Mouse (Mus musculus): Measurements from ENCODE around the gene Cfb.

DNA sequence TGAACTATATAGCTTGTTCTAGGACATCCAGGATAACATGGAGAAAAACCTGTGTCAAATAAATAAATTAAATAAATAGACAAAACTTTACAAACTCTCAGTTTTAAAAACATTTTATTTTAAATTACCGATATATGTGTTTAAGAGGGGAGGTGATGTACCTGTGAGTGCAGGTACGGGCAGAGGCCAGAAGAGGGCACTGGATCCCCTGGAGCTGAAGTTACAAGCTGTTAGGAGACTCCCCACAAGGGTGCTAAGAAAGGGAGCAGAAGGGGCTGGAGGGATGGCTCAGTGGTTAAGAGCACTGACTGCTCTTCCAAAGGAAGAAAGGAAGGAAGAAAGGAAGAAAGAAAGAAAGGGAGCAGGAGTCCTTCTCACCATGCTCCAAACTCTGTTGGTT lies 29.1 kb upstream of the Cfb start:
- no peak for TF ChIP-seq CTCF (IDR thresholded peaks at IDR 0.05; ENCODE audit: extremely low read depth, insufficient read depth, low read length)
- TF ChIP-seq POLR2A (IDR thresholded peaks at IDR 0.05; ENCODE audit: extremely low read depth, insufficient read depth, low read length): no peak
